9 mouse cellular contexts compared by ENCODE assay signal in genomic region chr17:56474311-56474830, GRCm38 (mm10). TPM values are rescaled to one million over a fixed set of nuclear protein-coding genes. Genes with fewer than 3 reads are reported as not detected.
DNase-seq lines count a peak whose midpoint lies in the region; ATAC-seq lines count a peak whose summit lies in the region.
"Had no signal": no experiment of that assay in that cellular context is flagged by ENCODE, and none has a peak within 500 bp of the region (broad histone marks: within the 10 kb centered on the region; RNA-seq: fewer than 3 reads in every experiment).

No protein-coding gene starts in this region.

- intact Hi-C loops in gastrocnemius, postnatal 36 days (cut with DNase I) = no loop called here

- DNase-seq in kidney, adult 8-10 months = no peak
- DNase-seq in cerebellum, adult 9-11 months = peak; percentile 72
- peak; percentile 44 for DNase-seq in heart, postnatal 4 days
- DNase-seq in midbrain, embryonic 11.5 days (ENCODE audit: low spot score, missing footprints) = peak; percentile 93
- DNase-seq in frontal cortex, postnatal 10 days (ENCODE audit: low spot score in 2 of 2) = no peak
- DNase-seq in gastrocnemius, postnatal 36 days = no peak
- DNase-seq in adrenal gland, adult 8-10 months = no peak

- H3K4me1 ChIP-seq in kidney, embryonic 16.5 days (ENCODE audit: insufficient read depth, low read length) = peaks cover 60% of the 10 kb centered on the region
- H3K4me1 ChIP-seq in midbrain, embryonic 11.5 days (ENCODE audit: control insufficient read depth, insufficient read depth, low read length) = peaks cover 51% of the 10 kb centered on the region

- H3K36me3 ChIP-seq in kidney, embryonic 16.5 days (ENCODE audit: insufficient read depth, low read length) = no peaks in the 10 kb centered on the region
- H3K36me3 ChIP-seq in midbrain, embryonic 11.5 days (ENCODE audit: control insufficient read depth, insufficient read depth, low read length) = no peaks in the 10 kb centered on the region

- WGBS in kidney, embryonic 16.5 days = 3% methylated on average over 32 of the region's 32 CpGs
- 4% methylated on average over 29 of the region's 32 CpGs for WGBS in midbrain, embryonic 11.5 days

- peak overlapping the region; percentile 97 for H3K4me2 ChIP-seq in kidney, embryonic 16.5 days (replicated peaks; ENCODE audit: low read depth, low read length)
- H3K4me2 ChIP-seq in midbrain, embryonic 11.5 days = peak overlapping the region; percentile 98

- peaks cover 21% of the 10 kb centered on the region for H3K27me3 ChIP-seq in kidney, embryonic 16.5 days (ENCODE audit: insufficient read depth, low read length)
- peaks cover 29% of the 10 kb centered on the region for H3K27me3 ChIP-seq in midbrain, embryonic 11.5 days (ENCODE audit: control insufficient read depth, insufficient read depth, low read length)

- ATAC-seq in kidney, embryonic 16.5 days (ENCODE audit: low FRiP score, low TSS enrichment) = no peak
- peak; percentile 0; the same call in 1 of the 2 replicates for ATAC-seq in midbrain, embryonic 11.5 days (ENCODE audit: low FRiP score)

- peak overlapping the region; percentile 85 for H3K9ac ChIP-seq in kidney, embryonic 16.5 days (replicated peaks; ENCODE audit: low read length)
- peak overlapping the region; percentile 98 for H3K9ac ChIP-seq in midbrain, embryonic 11.5 days (ENCODE audit: low read length)

- no peak overlapping the region for H3K27ac ChIP-seq in kidney, embryonic 16.5 days (ENCODE audit: low read length)
- peak overlapping the region; percentile 74; the same call in 1 of the 2 replicates for H3K27ac ChIP-seq in midbrain, embryonic 11.5 days (ENCODE audit: low read depth, low read length)

- H3K4me3 ChIP-seq in kidney, embryonic 16.5 days (ENCODE audit: low read length) = peak overlapping the region; percentile 76
- H3K4me3 ChIP-seq in midbrain, embryonic 11.5 days (ENCODE audit: low read depth, low read length) = peak overlapping the region; percentile 92

- peaks cover 7% of the 10 kb centered on the region; the same call in 1 of the 2 replicates for H3K9me3 ChIP-seq in kidney, embryonic 16.5 days (ENCODE audit: low read length)
- H3K9me3 ChIP-seq in midbrain, embryonic 11.5 days (ENCODE audit: control insufficient read depth, low read length) = no peaks in the 10 kb centered on the region

RNA-seq across cellular contexts. Expression of gene Ptprs, which starts 1.9 kb away (rescaled TPM):
- polyA plus RNA-seq in kidney, embryonic 16.5 days (2015; fragmentation: Nextera tagmentation; extraction: Ambion mirVana) = 76.1 and 87.2 TPM in 2 replicates
- 100 to 1,000 TPM; 140 to 141 TPM for total RNA-seq in heart, postnatal 4 days (2021)
- 115 and 125 TPM in 2 replicates for polyA plus RNA-seq in midbrain, embryonic 11.5 days (2014; fragmentation: Nextera tagmentation; extraction: Ambion mirVana)
- 10 to 100 TPM; 35.0 to 45.6 TPM for total RNA-seq in gastrocnemius, postnatal 36 days (2021)
- 100 to 1,000 TPM; 253 to 392 (median 313) TPM for total RNA-seq in adrenal gland, adult 8-10 months (2022)

RNA-seq across cellular contexts. Expression of gene Znrf4, which starts 37.9 kb away (rescaled TPM):
- not detected in 2 replicates for polyA plus RNA-seq in kidney, embryonic 16.5 days (2015; fragmentation: Nextera tagmentation; extraction: Ambion mirVana)
- not detected for total RNA-seq in heart, postnatal 4 days (2021)
- not detected in 2 replicates for polyA plus RNA-seq in midbrain, embryonic 11.5 days (2014; fragmentation: Nextera tagmentation; extraction: Ambion mirVana)
- not detected for total RNA-seq in gastrocnemius, postnatal 36 days (2021)
- total RNA-seq in adrenal gland, adult 8-10 months (2022) = not detected
- polyA plus RNA-seq: large intestine, adult 2 months had no signal

Comparison
In these comparisons a context has a peak if more than half of its experiments do, and no peak if none do; other contexts are left out.
1. DNase-seq: peak in cerebellum, adult 9-11 months (single experiment), heart, postnatal 4 days (single experiment) and midbrain, embryonic 11.5 days (single experiment); none in kidney, adult 8-10 months (0 of 2), frontal cortex, postnatal 10 days (0 of 2), gastrocnemius, postnatal 36 days (0 of 2) and adrenal gland, adult 8-10 months (single experiment).